Mouse (Mus musculus) hindbrain, postnatal 0 days (tissue): Measurements from ENCODE around the gene Clcn2. TPM values are rescaled to one million over a fixed set of nuclear protein-coding genes. Genes with fewer than 3 reads are reported as not detected.

ENCODE experiments used
- ATAC-seq: fragments of 200-750 bp; cut with Nextera tagmentation; 2 replicates; pipeline ENCODE4 v1.8.0; 2017; ENCODE audit warnings: mild to moderate bottlenecking, moderate TSS enrichment, moderate library complexity
- DNase-seq: peaks from one replicate; pipeline ENCODE4 v3.0.0-alpha.2; 2015; ENCODE audit warnings: low spot score
- H3K27ac ChIP-seq: fragments of 300-500 bp; sonication (generic); 2 replicates; pipeline ENCODE4 v1.5.1; 2014; ENCODE audit warnings: mild to moderate bottlenecking
- H3K27me3 ChIP-seq: fragments of 300-500 bp; sonication (generic); 2 replicates; pipeline ENCODE4 v1.6.1; 2014; ENCODE audit warnings: low read length, mixed read lengths; ENCODE audit not compliant: insufficient read depth
- H3K36me3 ChIP-seq: fragments of 300-500 bp; sonication (generic); 2 replicates; pipeline ENCODE4 v1.6.1; 2014; ENCODE audit warnings: low read length, mixed read lengths; ENCODE audit not compliant: insufficient read depth
- H3K4me1 ChIP-seq: fragments of 300-500 bp; sonication (generic); 2 replicates; pipeline ENCODE4 v1.6.1; 2014; ENCODE audit warnings: antibody characterized with exemption, low read length, mixed read lengths; ENCODE audit not compliant: insufficient read depth
- H3K4me2 ChIP-seq: fragments of 300-500 bp; sonication (generic); 2 replicates; pipeline ENCODE4 v1.6.1; 2014; ENCODE audit warnings: low read depth, mild to moderate bottlenecking, low read length, moderate library complexity, mixed read lengths
- H3K4me3 ChIP-seq: fragments of 300-500 bp; sonication (generic); 2 replicates; pipeline ENCODE4 v1.5.1; 2014; ENCODE audit warnings: low read length
- H3K9ac ChIP-seq: fragments of 300-500 bp; sonication (generic); replicated peaks from 2 replicates; pipeline ENCODE4 v1.6.1; 2014; ENCODE audit warnings: mild to moderate bottlenecking, low read length, moderate library complexity, mixed read lengths
- H3K9me3 ChIP-seq: fragments of 300-500 bp; sonication (generic); 2 replicates; pipeline ENCODE4 v1.6.1; 2016; ENCODE audit warnings: low read length, mixed read lengths
- CTCF ChIP-seq: IDR thresholded peaks from 2 replicates; pipeline ENCODE4 v1.5.1; 2016; ENCODE audit warnings: antibody characterized with exemption, control low read depth, low read depth
- WGBS: fragments of 180-500 bp; shearing (Covaris S2); extraction: QIAGEN DNeasy Blood & Tissue Kit; methylation state at CpG from one replicate; pipeline ENCODE4 v1.1.7; 2014; 5-methylcytosine and 5-hydroxymethylcytosine counted together
- polyA plus RNA-seq: library from polyadenylated mRNA; unstranded; fragments of >200 nt; fragmentation: Nextera tagmentation; extraction: Ambion mirVana; gene quantifications from 2 replicates; pipeline ENCODE4 v1.2.1, GENCODE M21; 2015
- total RNA-seq: library from RNA; depleted of rRNA; stranded (reverse); fragments of >200 nt; gene quantifications from 2 replicates; pipeline ENCODE4 v1.2.3, GENCODE M21; 2014

The Clcn2 gene
- total and polyA plus RNA-seq, 2 experiments from 2014 or later, result 18.5 to 74.6 TPM

DNA sequence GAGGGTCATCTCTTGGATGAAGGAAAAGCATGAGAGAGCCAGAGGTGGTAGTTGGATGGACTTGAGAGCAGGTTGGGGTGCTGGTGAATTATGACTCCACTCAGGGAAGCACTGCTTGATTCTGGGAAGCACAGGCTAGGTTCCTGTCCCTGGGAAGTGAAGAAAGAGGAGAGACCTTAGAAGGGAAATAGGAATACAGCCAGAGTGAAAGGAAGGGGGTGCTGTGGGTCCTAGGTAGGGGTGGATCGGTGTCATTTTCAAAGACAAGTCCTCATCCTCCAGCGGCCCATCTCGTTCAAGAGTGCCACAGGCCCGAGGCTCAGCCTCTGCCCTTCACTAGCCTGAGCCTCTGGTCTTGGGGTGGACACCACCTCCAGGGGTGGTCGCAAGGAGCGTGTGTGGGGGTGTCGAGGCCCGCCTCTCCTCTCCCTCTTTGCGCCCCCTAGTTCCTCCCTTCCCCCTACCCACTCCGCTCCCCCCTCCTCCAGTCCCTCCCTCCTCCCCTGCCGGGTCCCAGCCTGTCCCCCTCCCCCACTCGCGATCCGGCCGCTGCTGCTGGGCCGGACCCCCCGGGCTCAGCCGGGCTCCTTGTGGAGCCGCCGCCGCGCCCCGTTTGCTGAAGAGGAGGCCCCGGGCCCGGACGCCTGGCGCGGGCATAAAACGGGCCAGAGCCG, 14.8 kb upstream of the Clcn2 start:
- no peaks in the 10 kb centered on the region for H3K9me3 ChIP-seq
- under 1% methylated on average over 22 of the region's 30 CpGs for WGBS
- H3K4me3 ChIP-seq, result peak overlapping the region; percentile 74
- no peaks in the 10 kb centered on the region for H3K27me3 ChIP-seq
- 0 out of 2 replicates have a peak, but pooled peaks cover 4% of the 10 kb centered on the region for H3K36me3 ChIP-seq
- DNase-seq (peak; percentile 45), ATAC-seq (peak; percentile 50)
- peak overlapping the region; percentile 86 for H3K9ac ChIP-seq
- peak; percentile 36 for TF ChIP-seq CTCF
- peak overlapping the region; percentile 85 for H3K27ac ChIP-seq
- peaks cover 4% of the 10 kb centered on the region; the same call in 1 of the 2 replicates for H3K4me1 ChIP-seq
- H3K4me2 ChIP-seq, result peak overlapping the region; percentile 96

DNA sequence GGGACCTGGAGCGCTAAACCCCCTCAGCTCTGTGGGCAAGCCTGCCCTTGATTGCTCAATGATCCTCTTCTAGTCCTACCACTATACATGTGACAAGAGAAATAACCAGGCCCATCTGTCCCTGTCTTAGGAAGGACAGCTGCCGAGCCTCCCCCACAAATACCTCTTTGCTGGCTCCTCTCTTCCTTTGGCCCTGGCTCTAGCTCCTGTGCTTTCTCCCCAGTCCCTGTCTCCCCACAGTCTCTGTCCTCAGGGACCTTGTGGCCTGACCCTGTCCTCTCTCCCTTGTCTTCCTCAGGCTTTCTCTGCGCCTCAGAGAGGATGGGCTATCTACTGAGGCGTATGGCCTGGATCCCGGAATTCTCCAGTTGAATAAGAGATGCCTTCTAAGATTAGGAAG, 14.1 kb upstream of the Clcn2 start:
- H3K4me1 ChIP-seq, result peaks cover 4% of the 10 kb centered on the region; the same call in 1 of the 2 replicates
- 0 out of 2 replicates have a peak, but pooled peaks cover 4% of the 10 kb centered on the region for H3K36me3 ChIP-seq
- H3K27me3 ChIP-seq, result no peaks in the 10 kb centered on the region
- H3K9ac ChIP-seq, result no peak overlapping the region
- H3K27ac ChIP-seq, result peak overlapping the region; percentile 85; the same call in 1 of the 2 replicates
- no peak for TF ChIP-seq CTCF
- no peak overlapping the region for H3K4me3 ChIP-seq
- no peaks in the 10 kb centered on the region for H3K9me3 ChIP-seq
- DNase-seq, result no peak
- ATAC-seq, result no peak
- H3K4me2 ChIP-seq, result no peak overlapping the region
- WGBS, result 68% methylated on average over 5 of the region's 5 CpGs

DNA sequence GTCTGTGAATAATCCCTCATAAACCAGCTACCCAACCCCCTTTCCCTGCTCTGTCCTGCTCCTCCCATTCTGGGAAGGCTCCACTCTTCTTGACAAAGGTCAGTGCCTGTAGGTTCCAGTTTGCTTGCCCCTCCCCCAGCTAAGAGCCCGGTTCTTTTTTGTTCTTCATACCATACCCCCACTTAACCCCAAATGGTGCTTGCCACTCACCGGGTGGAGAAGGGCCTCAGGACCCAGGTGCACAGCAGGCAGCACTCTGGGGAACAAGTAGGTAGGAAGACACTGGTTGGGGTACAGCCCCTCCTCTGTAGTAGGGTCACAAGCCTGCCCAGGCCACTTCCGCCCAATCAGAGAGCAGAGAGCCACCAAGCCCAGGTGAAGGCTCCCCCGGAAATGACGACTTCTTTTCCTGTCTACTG, 12.8 kb upstream of the Clcn2 start:
- Histone ChIP-seq H3K27me3 (no peaks in the 10 kb centered on the region), H3K9ac (no peak overlapping the region), H3K4me1 (peaks cover 4% of the 10 kb centered on the region; the same call in 1 of the 2 replicates), H3K27ac (no peak overlapping the region), H3K4me3 (no peak overlapping the region), H3K9me3 (no peaks in the 10 kb centered on the region), H3K36me3 (no peaks in the 10 kb centered on the region), H3K4me2 (no peak overlapping the region)
- DNase-seq, result no peak
- WGBS, result 46% methylated on average over 5 of the region's 5 CpGs
- no peak for ATAC-seq
- TF ChIP-seq CTCF, result no peak

DNA sequence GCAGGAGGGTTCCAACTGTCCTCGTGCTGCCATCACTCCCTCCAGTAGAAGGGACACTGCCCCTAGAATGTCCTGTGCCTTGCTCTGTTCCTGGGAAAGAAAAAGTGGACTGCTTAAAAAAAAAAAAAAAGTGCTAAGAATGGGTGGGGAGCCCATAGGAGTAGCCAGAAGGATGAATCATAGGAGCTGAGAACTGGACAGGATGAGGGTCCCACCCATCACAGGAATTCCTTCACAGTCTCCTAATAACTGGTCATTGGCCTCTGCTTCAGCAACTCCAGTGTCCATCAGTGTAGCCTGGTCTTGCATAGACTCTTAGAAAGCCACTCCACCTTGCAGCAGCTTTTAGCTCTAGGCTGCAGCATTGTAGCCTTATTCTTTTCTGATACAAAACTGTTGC, 8.8 kb upstream of the Clcn2 start:
- no peak overlapping the region for H3K9ac ChIP-seq
- no peaks in the 10 kb centered on the region for H3K9me3 ChIP-seq
- no peak for ATAC-seq
- H3K4me1 ChIP-seq, result no peaks in the 10 kb centered on the region
- WGBS, result 71% methylated on average over 1 of the region's 1 CpGs
- H3K27me3 ChIP-seq, result no peaks in the 10 kb centered on the region
- H3K36me3 ChIP-seq, result 0 out of 2 replicates have a peak, but pooled peaks cover 3% of the 10 kb centered on the region
- no peak overlapping the region for H3K27ac ChIP-seq
- DNase-seq, result no peak
- no peak for TF ChIP-seq CTCF
- H3K4me3 ChIP-seq, result no peak overlapping the region
- H3K4me2 ChIP-seq, result no peak overlapping the region

DNA sequence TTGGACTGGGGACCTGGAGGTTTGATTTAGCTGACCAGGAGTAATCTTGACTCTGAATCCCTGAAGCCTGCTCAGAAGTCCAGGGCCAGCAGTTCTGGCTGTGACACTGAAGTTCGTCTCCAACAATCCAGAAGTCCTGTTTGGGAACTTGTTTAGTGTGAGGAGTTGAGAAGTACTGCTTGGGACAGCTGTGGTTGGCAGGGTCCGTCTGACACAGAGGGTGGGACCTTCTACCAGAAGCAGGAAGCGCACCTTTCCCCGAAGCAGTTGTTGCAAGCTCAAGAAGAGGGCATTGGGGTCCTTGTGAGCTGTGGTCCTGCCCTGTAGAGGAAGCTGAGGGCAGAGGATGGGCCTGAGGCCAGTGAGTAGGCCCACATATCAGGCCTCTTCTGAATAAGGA, 8.2 kb upstream of the Clcn2 start:
- TF ChIP-seq CTCF, result no peak
- 85% methylated on average over 4 of the region's 4 CpGs for WGBS
- no peak for ATAC-seq
- Histone ChIP-seq H3K9me3 (no peaks in the 10 kb centered on the region), H3K9ac (no peak overlapping the region), H3K4me1 (no peaks in the 10 kb centered on the region), H3K4me3 (no peak overlapping the region), H3K27me3 (no peaks in the 10 kb centered on the region), H3K27ac (no peak overlapping the region), H3K4me2 (no peak overlapping the region), H3K36me3 (0 out of 2 replicates have a peak, but pooled peaks cover 5% of the 10 kb centered on the region)
- no peak for DNase-seq

DNA sequence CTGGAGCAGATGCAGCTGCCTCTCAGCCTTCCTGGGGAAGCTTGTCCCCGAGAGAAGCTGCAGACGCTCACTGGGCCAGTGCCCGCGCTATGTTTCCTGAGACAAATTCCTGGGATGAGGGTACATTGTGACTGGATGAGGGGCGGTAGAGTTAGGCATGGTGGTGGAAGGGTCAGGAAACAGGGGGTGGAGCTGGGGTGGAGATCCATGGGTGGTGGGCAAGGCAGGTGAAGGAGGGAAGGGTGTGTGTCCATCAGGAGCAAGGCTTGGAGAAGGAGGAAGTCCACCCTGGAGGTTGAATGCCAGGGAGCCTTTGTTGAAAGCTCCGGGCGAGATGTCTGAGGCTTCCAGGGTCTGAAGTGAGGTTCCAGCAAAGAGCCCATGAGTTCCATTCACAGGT, 7.8 kb upstream of the Clcn2 start:
- TF ChIP-seq CTCF, result no peak
- 87% methylated on average over 7 of the region's 7 CpGs for WGBS
- H3K4me2 ChIP-seq, result no peak overlapping the region
- H3K9me3 ChIP-seq, result no peaks in the 10 kb centered on the region
- ATAC-seq (no peak), DNase-seq (no peak)
- 0 out of 2 replicates have a peak, but pooled peaks cover 5% of the 10 kb centered on the region for H3K36me3 ChIP-seq
- H3K27ac ChIP-seq, result no peak overlapping the region
- no peaks in the 10 kb centered on the region for H3K27me3 ChIP-seq
- no peaks in the 10 kb centered on the region for H3K4me1 ChIP-seq
- H3K9ac ChIP-seq, result no peak overlapping the region
- H3K4me3 ChIP-seq, result no peak overlapping the region

DNA sequence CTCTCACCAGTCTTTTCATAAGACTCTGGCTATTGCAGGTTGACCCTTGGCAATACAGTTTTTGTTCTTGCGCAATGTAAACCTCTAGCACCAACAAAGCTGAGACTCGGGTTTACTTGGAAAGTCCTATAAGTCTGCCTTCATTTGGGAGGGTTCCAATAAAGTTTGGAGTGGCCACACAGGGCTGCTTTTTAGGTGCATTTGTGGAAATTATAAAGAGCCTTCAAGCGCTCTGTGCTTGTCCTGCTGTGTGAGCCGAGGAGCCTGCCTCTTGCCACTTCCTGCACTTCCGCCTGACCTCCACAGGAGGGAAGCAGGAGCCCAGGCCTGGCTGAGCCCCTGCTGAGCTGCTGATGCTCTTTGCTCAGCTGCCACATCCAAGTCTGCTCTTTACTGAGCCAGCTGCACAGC, 6.8 kb upstream of the Clcn2 start:
- Histone ChIP-seq H3K27me3 (no peaks in the 10 kb centered on the region), H3K9me3 (no peaks in the 10 kb centered on the region), H3K4me1 (no peaks in the 10 kb centered on the region), H3K27ac (no peak overlapping the region), H3K36me3 (peaks cover 13% of the 10 kb centered on the region; the same call in 1 of the 2 replicates), H3K9ac (no peak overlapping the region), H3K4me3 (no peak overlapping the region), H3K4me2 (no peak overlapping the region)
- DNase-seq, result peak; percentile 82
- 30% methylated on average over 5 of the region's 5 CpGs for WGBS
- ATAC-seq, result peak; percentile 77
- peak; percentile 88 for TF ChIP-seq CTCF
